Mouse (Mus musculus): ENCODE measurements around the gene Ddah1.

DNA sequence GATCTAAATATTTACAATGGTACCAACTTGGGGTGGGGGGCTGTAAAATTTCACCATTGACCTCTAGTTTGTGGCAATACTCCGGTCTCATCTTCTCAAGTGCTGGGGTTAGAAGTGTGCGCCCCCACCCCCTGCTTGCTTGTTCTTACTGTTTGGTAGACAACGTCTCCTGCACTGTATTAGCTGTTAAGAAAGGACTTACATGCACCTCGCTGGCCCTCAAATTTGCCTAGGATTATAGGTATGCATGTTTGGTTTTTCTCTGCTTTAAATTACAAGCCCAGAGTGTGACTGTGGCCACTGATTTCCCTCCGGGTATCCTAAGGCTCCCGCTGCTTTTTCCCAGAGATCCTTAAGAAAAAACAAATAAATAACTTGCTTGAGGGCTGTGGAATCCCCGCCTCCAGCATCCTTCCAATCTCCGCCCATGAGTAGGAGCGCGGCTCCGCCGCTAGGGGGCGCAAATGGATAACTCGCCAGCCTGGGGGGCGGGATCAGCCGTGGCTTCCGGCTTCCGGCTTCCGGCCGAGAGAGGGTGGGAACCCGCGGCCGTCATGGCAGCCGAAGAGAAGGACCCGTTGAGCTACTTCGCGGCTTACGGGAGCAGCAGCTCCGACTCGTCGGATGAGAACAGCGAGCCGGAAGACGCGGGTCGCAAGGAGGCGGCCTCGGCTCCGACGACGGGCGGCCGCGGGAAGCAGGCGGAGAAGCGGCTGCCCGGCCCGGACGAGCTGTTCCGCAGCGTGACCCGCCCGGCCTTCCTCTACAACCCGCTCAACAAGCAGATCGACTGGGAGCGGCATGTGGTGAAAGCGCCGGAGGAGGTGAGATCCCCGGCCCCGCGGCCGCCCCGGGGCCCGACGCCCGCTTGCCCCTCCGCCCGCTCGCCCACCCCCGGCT is 179.3 kb downstream of the Ddah1 start, which contains the start of gene 2410004B18Rik:
- TF ChIP-seq CTCF (IDR thresholded peaks at IDR 0.05; ENCODE audit: low read depth, low read length) (peak; percentile 79), POLR2A (IDR thresholded peaks at IDR 0.05; ENCODE audit: insufficient read depth, low read length) (no peak), EP300 (IDR thresholded peaks at IDR 0.05; ENCODE audit: insufficient read depth, low read depth, low read length) (no peak)

All from ES-Bruce4 (cell line).